Mouse (Mus musculus) megakaryocyte, adult 5-6 weeks (primary cell): Measurements from ENCODE around the gene Frmd6. TPM values are rescaled to one million over a fixed set of nuclear protein-coding genes. Genes with fewer than 3 reads are reported as not detected.
A peak's percentile ranks its signal among the peaks of the same experiment; 100 is the strongest.

Experiments used
- ATAC-seq: 2 replicates; pipeline ENCODE4 v1.8.0; 2016; ENCODE audit warnings: mild to moderate bottlenecking, inconsistent platforms; ENCODE audit not compliant: poor library complexity, severe bottlenecking
- total RNA-seq, 2 experiments: library from RNA; stranded (forward) in 1 of 2; stranded (reverse) in 1 of 2; fragments of 153-499, 151-499 nt in 1 of 2; fragments of 221-1000, 200-1000 nt in 1 of 2; gene quantifications; 2 replicates each; pipeline versions ENCODE4 v1.2.3 to v1.2.4; 2015 to 2017

Gene Frmd6
- total RNA-seq (2015), result 0.64 and 0.69 TPM in 2 replicates
- total RNA-seq (2017), result 1.0 and 1.2 TPM in 2 replicates

DNA sequence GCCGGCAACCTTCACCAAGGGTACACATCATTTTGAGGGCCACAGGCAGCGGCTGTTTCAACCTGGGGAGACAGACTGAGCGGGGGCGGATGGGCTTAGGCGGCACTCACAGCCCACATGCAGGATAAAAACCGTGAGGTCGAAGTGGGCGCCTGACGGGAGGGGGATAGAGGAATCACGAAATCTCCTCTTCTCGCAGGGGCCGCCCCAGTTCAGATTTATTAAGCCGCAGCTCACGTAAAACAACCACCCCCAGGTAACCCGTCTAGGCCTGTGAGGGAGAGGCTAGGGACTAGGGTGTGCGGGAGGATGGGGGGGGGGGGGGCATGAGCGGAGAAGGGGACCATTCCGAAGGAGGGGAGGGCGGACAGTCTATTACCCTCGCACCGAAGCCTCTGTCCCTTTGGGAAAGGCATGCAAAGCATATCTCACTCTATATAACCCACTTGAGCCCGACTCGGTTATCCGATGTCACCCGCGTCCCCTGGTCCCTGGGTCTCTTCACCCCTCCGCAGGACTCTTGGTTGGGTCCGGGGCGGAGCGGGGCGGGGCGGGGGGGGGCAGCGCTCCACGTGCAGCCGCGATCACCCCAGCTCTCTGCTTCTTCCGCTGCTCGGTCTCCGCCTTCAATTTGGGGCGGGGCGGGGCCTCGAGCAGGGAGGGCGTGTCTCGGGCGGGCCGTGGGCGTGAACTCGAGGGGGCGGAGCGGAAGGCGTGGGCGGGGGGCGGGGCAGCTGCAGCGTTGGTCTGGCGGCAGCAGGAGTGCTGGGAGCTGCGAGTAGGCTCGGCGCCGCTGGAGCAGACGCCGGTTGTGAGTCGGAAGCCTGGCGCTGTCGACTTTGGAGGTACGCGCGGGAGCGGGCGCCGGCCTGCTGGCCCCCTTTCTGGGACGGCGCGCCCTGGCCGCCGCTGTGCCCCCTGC, at the start of gene Frmd6:
Gene Frmd6 (plus strand): TSS at position 786 of the 922 bp plus-strand sequence.
- peak; percentile 93 for ATAC-seq

DNA sequence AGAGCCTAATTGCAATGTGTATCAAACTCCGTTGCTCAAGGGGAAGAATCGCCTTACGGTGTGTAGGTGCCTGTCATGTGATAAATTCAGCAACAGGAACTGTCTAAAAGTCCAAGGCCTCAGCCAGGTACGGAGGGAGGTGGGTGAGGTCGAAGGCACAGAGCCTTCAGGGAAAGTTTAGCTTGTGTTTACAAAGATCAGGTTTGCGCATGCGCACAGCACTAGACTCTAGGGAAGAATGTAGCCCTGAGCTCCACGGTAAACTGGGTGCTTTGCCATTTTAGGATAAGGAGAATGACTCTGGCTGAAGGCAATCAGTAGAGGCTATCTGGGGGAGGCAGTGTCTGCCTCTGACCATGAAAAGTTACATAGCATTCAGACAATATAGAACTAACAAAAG, 49.7 kb upstream of the Frmd6 start:
- no peak for ATAC-seq

DNA sequence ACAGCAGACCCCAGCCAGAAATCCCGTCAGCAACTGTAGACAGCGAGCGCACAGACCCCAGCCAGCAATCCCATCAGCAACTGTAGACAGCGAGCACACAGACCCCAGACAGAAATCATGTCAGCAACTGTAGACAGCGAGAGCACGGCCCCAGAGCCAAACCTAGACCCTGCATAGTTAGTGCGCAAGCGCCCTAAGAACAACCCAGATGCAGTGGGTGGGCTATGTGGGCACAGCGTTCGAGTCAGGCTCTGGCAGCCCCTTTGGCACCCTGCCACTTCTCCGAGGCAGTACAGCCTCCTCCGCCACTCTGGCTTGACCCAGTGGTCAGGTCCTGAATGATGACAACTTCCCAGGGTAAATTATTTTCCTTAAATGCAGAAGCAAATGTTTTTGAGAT, 48.6 kb upstream of the Frmd6 start:
- ATAC-seq, result no peak

DNA sequence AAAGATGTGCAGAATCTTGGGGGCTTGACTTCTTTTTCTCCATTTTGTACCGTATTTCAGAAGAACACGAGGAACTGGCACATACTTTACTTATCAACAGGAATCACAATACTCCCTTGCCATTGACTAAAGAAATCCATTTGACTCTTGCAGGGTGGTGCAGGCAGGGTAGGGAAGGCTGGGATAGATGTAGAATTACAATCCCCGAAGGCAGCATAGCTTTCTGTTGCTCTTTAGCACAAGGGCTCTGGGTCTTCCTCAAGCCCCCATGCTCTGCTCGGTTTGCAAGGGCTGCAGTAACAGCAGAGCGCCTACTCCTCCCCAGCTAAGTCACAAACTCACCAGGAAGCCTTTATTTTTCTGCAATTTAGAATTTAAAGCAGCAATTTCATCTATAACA, 47.8 kb upstream of the Frmd6 start:
- no peak for ATAC-seq

DNA sequence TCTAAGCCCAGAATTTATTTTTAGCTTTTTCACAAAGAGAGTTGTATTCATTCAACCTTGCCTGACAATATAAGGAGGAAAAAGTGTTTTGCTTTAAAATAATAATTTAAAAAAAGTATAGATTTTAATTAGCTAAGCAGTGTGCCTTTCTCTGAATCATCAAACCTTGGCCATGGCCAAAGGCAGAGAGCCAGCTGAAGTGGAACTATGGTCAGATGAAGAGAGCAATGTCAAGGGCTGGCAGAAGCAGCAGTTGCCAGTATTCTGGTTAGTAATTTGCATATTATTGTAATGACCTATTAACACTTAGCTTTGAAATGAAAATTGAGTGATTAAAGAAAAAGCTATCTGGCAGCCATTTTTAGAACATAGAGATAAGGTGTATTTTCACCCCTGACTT, 47.4 kb upstream of the Frmd6 start:
- ATAC-seq, result no peak

DNA sequence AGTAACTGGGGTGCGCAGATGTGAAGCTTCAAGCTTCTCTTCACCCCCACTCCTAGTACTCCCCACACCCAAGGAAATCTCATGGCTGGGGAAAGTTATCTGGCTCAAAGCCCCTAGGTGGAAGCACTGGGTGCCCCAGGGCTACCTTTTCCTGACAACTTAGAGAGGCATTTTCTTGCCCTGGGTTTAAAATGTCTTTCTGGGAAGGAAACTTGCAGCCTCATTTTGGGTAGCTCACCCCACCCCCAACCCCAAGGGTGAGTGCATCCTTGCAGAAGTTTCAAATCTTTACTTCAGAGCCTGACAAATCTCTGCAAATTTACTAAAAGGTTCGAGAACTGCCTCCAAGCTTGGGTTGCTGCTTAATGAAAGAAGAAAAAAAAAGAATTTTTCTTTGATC, 47.0 kb upstream of the Frmd6 start:
- ATAC-seq, result no peak

DNA sequence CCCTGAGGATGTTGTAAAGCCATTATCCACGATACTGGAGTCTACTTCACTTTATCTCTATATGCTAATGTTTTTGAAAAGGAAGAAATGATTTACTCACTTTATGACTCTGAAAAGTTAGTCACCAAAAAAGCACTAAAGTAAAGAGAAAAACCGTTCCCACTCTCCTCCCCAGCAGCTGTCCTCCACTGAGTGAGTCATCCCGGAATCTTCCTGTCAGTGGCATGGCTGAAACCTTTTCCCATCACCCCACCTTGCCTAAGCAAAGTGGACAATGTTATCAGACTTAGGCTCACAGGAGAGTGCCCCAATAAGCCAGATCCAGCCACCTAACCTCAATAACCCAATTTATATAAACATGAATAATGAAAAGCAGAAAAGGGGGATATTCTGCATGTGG, 46.6 kb upstream of the Frmd6 start:
- ATAC-seq, result no peak

DNA sequence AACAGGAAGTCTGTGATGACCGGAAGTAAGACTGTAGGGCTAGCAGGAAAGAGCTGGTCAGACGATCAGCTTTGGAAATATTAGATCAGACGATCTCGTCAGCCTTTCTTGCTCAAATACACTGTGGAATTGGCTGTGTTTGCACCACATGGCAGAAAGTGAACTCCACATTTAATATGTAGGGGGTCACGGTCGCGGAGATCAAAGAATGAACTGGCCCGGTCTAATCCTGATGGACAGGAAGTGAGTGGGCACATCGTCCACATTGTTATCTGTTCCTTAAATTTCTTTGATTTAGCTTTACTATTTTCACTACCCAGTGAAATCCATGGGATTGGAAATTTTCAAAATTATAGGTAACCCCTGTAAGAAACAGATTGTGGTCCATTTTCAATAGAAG, 42.3 kb upstream of the Frmd6 start:
- ATAC-seq, result no peak

DNA sequence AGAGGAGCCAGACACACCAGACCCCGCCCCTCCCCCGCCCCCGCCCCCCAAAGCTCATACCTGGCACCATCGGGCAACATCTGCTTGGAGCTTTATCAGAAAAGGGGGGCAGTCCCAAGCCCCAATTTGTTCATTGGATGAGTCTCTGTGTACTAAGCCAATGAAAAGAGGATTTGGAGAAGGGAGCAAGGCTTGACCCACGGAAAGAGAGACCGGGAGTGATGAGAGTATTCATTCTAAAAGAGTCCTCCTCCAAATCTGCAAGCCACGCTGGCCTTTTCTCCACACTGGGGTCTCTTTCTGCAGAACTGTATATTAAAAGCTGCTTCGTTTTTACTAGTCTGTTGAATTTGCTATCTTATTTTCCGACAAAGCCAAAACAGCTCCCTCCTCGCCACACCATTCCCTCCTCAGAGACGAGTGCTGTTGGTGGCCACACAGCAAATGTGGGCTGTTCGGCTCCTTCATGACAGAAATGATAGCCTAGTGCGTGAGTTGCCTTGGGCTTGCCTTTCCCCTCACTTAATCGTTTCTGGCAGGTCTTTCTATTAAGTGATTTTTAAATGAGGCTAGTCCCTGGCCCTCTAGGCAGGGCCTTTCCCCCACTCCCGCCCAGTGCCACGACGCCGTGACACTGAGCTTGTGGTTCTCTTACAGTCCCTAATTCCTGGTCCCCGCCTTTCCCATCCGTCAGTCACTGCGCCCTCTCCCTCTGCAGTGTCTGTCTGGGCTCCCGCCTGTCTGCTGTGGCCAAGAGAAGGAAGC, 41.7 kb upstream of the Frmd6 start:
- ATAC-seq, result no peak

DNA sequence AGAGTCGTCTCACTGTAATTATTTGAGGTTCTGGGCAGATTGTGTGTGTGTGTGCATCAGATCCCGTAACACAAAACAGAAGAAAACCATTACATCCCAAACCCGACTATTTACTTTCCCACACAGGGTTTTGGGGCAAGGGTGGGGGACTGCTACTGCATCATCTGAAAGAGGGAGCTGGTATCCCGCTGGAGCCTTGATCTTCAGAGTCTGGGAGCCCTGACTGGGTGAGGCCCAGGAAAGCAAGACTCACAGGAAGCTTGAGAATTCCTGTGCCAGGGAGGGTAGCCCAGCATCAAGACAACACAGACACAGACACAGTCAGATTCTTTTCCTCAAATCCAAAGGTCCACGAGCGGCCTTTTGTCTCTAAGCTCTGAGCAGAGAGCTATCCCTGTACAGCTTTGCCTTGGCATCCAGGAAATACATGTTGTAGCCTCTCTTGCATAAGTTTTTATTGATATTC, 41.0 kb upstream of the Frmd6 start:
- ATAC-seq, result no peak

DNA sequence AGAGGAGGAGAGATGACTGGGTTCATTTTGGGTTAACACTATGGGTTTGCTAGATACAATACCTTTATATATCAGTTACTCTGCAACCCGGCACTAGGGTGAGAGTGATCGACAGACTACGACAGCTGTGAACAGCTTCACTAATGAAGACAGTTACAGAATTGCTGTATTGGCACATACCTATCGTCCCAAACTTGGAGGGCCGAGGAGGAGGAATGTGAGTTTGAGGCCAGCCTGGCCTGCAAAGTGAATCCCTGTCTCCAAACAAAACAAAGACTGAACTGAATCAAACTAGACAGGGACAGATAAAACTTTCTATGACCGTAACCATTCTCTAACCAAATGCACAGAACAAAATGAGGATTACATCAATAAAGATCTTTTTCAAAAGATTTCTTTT, 36.0 kb upstream of the Frmd6 start:
- ATAC-seq, result no peak

DNA sequence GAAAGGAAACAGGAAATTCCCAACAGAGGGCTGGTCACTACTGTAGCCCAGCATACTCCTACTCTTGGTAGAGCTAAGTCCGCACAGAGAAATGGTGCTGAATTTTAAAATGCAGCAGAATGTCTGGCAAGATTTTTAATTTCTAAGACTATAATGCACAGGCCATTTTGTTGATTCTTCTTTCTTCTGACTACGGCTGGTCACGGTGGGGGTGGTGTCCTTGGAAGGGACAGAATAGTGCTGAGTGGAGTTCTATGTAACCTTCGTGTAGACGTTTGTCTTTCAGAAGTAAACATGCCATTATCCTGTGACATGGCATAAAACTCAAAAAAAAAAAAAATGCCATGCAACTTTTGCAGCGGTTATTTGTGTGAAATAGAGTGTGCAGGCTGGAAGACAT, 32.0 kb upstream of the Frmd6 start:
- ATAC-seq, result no peak

DNA sequence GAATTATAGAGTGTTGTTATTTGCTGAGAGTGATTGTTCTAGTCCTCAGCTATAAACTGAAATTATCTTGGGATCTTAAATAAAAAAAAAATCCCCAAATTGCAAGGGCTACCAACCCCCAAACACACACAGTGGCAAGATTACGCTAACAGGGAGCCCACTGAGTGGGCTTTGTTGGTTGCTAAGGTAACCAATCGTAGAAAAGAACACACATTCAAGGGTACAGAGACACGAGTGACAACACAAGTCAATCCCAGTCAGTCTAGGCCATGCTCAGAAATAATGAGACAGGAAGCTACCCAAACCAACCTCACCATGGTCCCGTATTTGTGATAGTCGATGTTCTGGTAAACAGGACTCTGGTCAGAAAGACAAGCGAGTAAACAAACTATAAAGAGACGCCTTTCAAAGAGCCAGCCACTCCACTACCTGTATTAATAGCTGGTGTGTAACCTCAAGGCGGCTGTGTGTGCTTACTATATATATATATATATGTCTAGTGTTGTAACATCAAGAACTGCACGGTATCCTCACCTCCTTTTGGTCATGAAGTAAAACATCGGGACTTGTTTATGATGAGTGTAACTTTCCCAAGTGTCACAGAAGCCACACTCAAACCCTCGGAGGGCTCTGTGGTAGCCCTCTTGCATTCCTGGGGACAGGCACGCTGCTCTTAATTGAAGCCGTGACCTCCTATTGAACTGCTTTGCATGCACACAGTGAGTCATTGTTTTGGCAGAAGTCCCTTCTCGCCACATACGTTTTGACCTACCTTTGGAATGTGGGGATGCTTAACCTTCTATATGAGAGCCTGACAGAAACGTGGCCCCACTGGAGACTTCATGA, 30.5 kb upstream of the Frmd6 start:
- ATAC-seq, result no peak

DNA sequence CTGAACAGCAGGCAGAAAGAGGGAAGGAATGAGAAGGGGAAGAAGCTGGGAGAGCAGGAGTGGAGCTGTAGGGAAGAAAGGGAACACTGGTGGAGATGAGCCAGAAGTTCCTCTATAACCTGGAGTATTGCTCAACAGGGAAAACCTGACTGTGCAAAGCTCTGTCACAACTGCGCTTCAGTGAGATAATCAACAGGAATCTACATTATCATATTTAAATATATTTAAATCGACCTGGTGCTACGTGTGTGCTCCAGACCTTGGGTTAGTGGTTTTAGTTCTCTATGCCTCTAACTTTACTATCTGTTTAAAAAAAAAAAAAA, 30.0 kb upstream of the Frmd6 start:
- no peak for ATAC-seq

DNA sequence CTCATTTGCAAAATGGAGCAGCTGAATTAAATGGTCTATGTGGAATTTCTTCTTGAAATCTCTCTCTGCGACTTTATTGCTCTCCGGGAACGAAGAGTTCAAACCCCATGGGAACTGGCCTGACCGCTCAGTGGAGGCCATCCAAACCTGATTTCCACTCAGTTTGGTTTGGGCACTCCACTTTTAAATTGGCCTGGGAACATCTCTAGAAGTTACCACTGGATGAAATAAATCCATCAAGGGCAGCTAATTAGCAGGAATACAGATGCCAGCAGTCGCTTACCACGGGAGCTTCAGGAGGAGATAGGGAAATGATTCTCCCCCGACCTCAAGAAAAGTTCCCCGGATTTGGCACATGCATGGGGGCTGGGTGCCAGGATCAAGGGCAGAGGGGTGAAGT, 26.8 kb upstream of the Frmd6 start:
- no peak for ATAC-seq

DNA sequence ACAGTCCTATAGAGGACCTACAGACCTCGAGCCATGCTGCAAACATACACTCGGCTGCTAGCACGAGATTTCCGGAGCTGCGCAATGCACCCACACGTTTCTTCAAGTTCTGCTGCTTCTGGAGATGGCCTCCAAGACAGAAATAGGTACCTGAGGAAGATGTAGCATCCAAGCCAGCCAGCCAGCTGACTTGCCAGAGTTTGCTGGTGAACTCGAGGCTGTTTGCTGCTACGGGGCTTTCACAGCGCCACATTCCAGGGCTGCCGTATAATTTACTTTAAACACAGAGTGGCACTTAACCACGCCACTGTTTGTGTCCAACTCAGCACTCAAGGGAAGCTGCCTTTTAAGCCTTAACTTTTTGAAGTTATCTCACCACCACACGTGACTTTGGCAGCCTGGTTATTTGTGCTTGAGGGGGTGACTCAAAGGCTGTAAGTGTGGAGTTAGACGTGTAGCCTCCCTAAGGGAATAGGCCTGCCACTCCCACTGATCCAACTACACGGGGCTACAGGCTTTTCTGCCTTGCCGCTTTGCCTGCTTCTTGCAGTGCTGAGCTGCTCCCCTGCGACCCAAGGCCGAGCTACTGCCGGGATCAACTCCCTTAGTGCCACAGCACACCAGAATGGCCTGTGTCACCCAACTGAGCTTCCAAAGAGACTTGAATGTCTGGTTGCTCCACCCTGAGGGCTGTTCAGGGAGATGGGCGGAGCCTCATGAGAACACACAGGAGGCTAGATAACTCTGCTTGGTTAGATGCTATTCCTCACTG, 25.9 kb upstream of the Frmd6 start:
- no peak for ATAC-seq

DNA sequence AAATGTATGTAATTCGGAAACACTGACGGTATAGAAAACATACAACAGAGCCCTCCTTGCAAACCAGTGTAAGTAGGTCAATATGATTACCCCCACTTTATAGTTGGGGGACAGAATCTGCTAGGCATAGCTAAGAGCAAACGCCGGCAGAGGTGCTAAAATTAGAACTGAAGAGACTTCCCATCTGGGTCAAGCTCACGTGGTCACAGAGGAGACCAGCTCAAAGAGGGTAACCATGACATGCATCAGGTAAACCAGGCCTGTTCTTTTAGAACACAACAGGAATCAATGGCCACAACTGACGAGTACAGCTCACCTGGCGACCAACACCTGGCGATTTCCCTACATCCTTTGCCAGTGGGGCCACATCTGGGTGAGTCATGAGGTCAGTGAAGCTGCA, 25.2 kb upstream of the Frmd6 start:
- ATAC-seq, result no peak

DNA sequence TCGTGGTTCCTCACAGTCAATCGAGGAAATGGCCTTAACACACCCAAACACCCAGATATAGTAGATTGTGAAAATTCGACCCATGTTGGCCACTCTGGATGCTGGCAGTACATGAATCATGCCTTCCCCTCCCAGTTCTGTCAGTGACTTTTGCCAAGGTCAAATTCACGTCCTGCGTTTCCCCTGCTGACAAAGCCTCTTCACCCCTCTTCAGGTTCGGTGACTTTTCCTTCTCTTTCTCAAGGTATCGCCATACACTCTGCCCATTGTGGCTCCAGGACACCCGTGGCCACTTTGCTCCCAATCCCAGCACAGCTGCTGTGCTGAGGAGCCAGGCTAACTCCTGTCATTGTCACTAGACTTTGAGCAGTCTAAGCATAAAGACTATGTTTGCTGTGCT, 24.0 kb upstream of the Frmd6 start:
- ATAC-seq, result no peak

DNA sequence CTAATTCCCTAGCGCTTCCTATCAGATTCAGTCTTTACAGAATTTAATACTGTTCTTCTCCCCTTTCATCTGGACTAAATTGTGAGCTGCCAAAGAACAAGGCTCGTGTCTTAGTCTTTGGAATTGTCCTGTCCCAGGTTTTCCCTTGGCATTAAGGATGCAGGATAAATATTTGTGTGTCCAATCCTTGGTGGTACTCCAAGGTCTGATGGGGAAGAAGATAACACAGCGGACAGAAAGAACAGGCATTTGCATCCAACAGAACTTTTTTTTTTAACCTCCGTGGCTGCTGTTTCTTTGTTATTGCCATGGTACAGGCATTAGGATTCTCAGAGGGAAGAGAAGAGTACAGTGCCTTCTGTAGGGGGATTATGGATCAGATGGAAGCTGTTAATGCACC, 21.8 kb upstream of the Frmd6 start:
- no peak for ATAC-seq

DNA sequence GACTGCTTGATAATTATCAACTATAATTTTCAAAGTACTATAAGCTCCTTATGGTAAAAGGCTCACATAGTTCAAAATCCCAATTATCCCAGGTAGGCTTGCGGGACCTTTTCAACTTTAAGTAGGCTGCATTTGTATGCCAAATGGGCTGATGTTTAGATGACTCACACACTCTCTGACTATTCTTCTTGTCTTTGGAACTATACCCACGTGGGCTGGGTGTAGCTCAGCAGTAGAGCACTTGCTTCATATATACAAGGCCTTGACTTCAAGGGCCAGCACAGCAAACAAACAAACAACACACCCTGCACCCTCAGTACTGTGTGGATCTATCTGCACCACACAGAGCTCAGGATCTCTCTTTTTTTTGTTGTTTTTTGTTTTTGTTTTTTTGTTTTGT, 20.3 kb upstream of the Frmd6 start:
- ATAC-seq, result no peak

DNA sequence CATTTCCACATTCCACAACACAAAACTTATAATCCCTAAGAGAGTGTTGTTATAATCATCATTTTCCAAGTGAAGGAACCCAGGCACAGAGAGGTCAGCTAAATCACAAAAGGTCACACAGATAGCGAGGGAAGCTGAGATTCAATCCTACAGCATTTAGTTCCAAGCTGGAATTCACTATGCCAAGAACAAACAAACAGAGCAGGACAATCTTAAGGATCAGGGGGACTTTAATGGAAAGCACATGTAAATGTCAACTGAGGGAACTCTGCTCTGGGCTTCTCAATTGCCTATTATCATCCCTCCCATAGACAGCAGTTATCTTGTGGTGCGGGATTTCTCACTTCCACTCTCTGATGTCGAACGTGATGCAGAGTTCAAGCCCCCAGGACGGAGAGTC, 17.8 kb upstream of the Frmd6 start:
- no peak for ATAC-seq
